Mouse (Mus musculus) kidney, adult 2 months (tissue): ENCODE measurements around the gene Cep128. TPM values are rescaled to one million over a fixed set of nuclear protein-coding genes. Genes with fewer than 3 reads are reported as not detected.

Experiments
- DNase-seq: peaks from one replicate; pipeline ENCODE4 v3.0.0; 2021
- H3K27ac ChIP-seq: fragments of 200-500 bp; 2 replicates; pipeline ENCODE4 v1.5.1; 2012; ENCODE audit warnings: low read depth, low read length, control low read depth, inconsistent platforms; ENCODE audit not compliant: insufficient read depth
- H3K27me3 ChIP-seq: fragments of 200-500 bp; replicated peaks from 2 replicates; pipeline ENCODE4 v1.6.1; 2012; ENCODE audit warnings: mild to moderate bottlenecking, moderate library complexity, low read length, inconsistent platforms; ENCODE audit not compliant: control insufficient read depth, insufficient read depth
- H3K36me3 ChIP-seq: fragments of 200-500 bp; 2 replicates; pipeline ENCODE4 v1.6.1; 2012; ENCODE audit warnings: mild to moderate bottlenecking, moderate library complexity, low read length, inconsistent platforms; ENCODE audit not compliant: control insufficient read depth, insufficient read depth
- H3K4me1 ChIP-seq: fragments of 200-500 bp; 2 replicates; pipeline ENCODE4 v1.6.1; 2011; ENCODE audit warnings: low read length; ENCODE audit not compliant: control insufficient read depth, insufficient read depth
- H3K4me3 ChIP-seq: fragments of 200-500 bp; 2 replicates; pipeline ENCODE4 v1.5.1; 2011; ENCODE audit warnings: mild to moderate bottlenecking, low read depth, low read length, control low read depth; ENCODE audit not compliant: insufficient read depth
- CTCF ChIP-seq: fragments of 200-500 bp; conservative IDR thresholded peaks from 2 replicates; pipeline ENCODE4 v1.5.1; 2011; ENCODE audit warnings: low read depth, mild to moderate bottlenecking, control low read depth, low read length, moderate library complexity, mixed read lengths; ENCODE audit not compliant: insufficient read depth, insufficient read length
- POLR2A ChIP-seq: fragments of 200-500 bp; IDR thresholded peaks from one replicate; pipeline ENCODE4 v1.6.1; 2011; ENCODE audit warnings: low read depth, low read length, control low read depth
- WGBS: fragments of 180-500 bp; shearing (Covaris S2); methylation state at CpG from one replicate; pipeline ENCODE4 v1.1.7; 2018; 5-methylcytosine and 5-hydroxymethylcytosine counted together
- polyA plus RNA-seq: library from polyadenylated mRNA; depleted of rRNA; stranded (reverse); fragments of >200 nt; gene quantifications from 2 replicates; pipeline ENCODE4 v1.2.3, GENCODE M21; 2012

The Cep128 gene
- polyA plus RNA-seq, 1 experiment, result 1.6 TPM

DNA sequence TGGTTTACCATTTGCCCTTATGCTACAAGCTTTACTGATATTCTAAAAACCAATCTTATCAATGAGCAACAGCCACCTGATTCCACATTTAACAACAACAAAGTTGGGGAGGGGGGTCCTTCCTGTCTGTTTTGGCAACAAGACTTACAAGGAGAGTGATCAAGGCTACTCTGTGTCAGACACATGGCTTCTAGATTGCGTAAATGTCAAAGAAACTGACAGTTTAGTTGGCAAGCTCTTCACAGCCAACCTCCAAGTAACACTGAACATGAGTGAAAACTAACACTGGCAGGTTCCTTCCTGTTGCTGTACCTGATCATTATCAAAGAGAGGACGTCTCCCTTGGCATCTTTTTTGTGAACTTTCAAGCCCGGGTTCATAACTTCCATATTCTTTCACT is 115.2 kb downstream of the Cep128 start:
- 79% methylated on average over 3 of the region's 3 CpGs for WGBS
- no peak for DNase-seq

DNA sequence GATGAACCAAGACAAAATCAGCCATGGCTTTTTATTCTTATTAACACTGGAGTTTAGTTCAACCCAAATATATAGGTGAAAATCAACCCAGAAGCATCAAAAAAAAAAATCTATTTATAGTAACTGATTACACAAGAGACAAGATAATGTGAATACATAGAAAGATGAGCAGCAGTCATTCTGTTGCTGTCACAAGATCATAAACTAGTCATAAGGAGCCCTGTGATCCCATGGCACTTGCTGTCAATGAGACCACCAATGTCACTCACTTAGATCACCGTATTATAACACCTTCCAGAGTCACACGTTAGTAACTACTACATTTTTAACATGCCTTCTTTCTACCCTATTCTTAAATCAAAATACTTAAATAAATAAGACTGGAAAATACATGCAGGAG is 118.2 kb downstream of the Cep128 start:
- Histone ChIP-seq H3K4me3 (no peak overlapping the region), H3K4me1 (no peaks in the 10 kb centered on the region), H3K27ac (no peak overlapping the region), H3K36me3 (no peaks in the 10 kb centered on the region), H3K27me3 (no peaks in the 10 kb centered on the region)
- 96% methylated on average over 2 of the region's 2 CpGs for WGBS
- no peak for DNase-seq
- no peak for TF ChIP-seq CTCF
- TF ChIP-seq POLR2A, result no peak

More for the DNA sequence above, 115.2 kb downstream of the Cep128 start:
- TF ChIP-seq CTCF, result no peak
- TF ChIP-seq POLR2A, result no peak
- Histone ChIP-seq H3K27ac (no peak overlapping the region), H3K4me1 (no peaks in the 10 kb centered on the region), H3K4me3 (no peak overlapping the region), H3K36me3 (no peaks in the 10 kb centered on the region), H3K27me3 (no peaks in the 10 kb centered on the region)

DNA sequence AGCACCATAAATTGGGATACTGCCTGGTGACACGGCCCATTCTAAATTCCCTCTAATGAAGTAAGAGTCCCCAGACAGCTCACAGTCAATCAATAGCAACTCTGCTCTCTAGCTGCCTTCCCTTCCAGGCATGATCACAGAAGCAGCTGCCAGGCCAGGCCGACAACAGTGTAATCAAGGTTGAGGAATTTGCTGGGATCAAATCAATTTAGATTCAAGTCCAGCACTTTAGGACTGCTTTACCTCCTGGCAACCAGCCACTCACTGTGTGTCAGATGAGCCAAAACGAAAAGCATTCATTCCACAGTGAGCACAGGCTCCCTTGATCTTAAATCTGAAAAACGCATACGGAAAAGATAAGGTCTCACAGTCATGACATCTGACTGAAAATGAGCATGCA is 118.7 kb downstream of the Cep128 start:
- Histone ChIP-seq H3K4me3 (no peak overlapping the region), H3K27me3 (no peaks in the 10 kb centered on the region), H3K36me3 (no peaks in the 10 kb centered on the region), H3K27ac (no peak overlapping the region), H3K4me1 (no peaks in the 10 kb centered on the region)
- WGBS, result 78% methylated on average over 5 of the region's 5 CpGs
- DNase-seq, result no peak
- TF ChIP-seq POLR2A (no peak), CTCF (no peak)

DNA sequence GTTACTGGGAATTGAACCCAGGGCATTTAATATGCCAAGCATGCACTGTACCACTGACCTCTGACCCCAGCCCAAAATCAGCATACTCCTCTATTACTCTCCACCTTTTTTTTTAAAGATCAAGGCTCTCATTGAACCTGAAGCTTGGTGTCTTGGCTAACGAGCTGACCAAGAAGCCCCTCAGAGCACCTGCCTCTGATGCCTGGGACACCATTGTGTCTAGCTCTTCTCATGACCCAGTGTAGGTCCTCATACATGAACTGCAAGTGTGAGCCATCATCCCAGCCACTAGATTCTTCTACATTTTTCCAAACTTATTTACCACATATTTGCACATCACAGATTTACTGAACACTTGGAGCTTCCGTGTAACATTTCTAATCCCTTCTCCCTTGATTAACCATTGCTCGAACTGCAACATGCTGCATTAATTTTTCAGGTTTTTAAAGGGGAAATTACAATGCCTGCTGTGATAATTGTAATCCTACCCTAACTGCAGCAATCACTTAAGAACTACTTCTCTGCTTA is 119.3 kb downstream of the Cep128 start:
- Histone ChIP-seq H3K27ac (no peak overlapping the region), H3K4me3 (no peak overlapping the region), H3K36me3 (no peaks in the 10 kb centered on the region), H3K27me3 (no peaks in the 10 kb centered on the region), H3K4me1 (no peaks in the 10 kb centered on the region)
- no peak for TF ChIP-seq POLR2A
- TF ChIP-seq CTCF, result no peak
- no peak for DNase-seq
- WGBS, result 91% methylated on average over 3 of the region's 3 CpGs

DNA sequence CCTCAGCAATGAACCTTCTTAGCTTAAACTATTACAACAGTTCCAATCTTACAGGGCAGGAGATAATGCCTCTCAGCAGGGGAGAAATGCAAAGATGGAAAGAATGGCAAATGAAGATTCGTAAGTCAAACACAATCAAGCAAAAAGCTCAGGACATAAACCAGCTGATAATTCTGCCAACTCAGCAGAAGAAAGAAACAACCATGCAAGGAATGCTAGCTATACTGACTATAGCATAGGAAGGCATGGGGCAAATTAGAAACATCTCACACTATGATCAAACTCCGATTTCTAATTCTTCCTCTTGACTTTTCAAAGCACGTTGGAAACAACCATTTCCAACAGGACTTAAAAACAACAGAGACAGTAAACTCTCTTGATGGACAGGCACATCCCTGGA is 120.5 kb downstream of the Cep128 start:
- TF ChIP-seq POLR2A (no peak), CTCF (no peak)

DNA sequence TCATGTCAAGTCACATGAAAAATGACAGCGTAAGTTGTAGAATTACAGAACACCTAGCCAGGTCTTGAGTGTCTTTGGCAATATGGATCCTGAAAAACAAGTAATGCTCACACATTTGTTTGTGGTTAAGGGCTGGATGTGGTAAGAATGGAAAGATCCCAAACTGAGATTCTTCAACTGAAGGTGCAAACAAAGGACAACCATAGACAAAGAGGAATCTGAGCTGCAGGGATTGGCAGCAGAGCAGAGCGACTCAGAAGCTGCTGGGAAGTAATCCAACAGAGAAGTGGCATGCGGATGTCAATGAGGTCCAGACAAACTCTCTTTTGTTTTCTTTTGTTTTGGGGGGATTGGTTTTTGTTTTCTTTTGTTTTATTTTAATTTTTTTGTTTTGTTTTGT is 121.4 kb downstream of the Cep128 start:
- no peak overlapping the region for H3K4me3 ChIP-seq
- TF ChIP-seq POLR2A (no peak), CTCF (no peak)
- 89% methylated on average over 3 of the region's 3 CpGs for WGBS
- DNase-seq, result no peak
- H3K36me3 ChIP-seq, result no peaks in the 10 kb centered on the region
- no peaks in the 10 kb centered on the region for H3K27me3 ChIP-seq
- H3K4me1 ChIP-seq, result no peaks in the 10 kb centered on the region
- no peak overlapping the region for H3K27ac ChIP-seq

More for the DNA sequence above, 120.5 kb downstream of the Cep128 start:
- Histone ChIP-seq H3K4me1 (no peaks in the 10 kb centered on the region), H3K27me3 (no peaks in the 10 kb centered on the region), H3K27ac (no peak overlapping the region), H3K4me3 (no peak overlapping the region), H3K36me3 (no peaks in the 10 kb centered on the region)
- no peak for DNase-seq
- 89% methylated on average over 3 of the region's 3 CpGs for WGBS

DNA sequence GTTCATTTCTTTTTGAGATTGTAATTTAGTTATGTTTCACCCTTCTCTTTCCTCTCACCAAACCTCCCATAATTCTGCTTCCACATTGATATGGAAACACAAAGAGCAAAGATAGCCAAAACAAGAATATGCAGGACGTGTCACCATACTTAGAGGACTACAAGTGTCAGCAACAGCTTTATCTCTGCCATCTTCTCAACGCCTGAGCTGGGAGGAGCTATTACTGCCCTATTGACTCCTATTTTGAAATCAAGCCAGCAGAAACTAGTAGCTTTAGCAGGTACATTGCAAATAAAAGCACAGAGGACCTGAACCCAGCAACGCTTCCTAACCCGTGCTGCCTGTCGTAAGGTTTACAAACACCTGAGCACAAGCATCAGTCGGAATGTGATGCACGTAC is 127.9 kb downstream of the Cep128 start:
- Histone ChIP-seq H3K4me1 (no peaks in the 10 kb centered on the region), H3K36me3 (no peaks in the 10 kb centered on the region), H3K27me3 (no peaks in the 10 kb centered on the region), H3K27ac (no peak overlapping the region), H3K4me3 (no peak overlapping the region)
- 90% methylated on average over 7 of the region's 7 CpGs for WGBS
- no peak for TF ChIP-seq POLR2A
- no peak for TF ChIP-seq CTCF
- DNase-seq, result no peak
